Mouse (Mus musculus): ENCODE measurements at regions not wholly inside any gene's neighbourhood (a gene's known extent, or its start where the extent isn't known, plus 50 kb on each side); places are given as distances from the start of the nearest gene placed in this dataset.
A peak's percentile ranks its signal among the peaks of the same experiment; 100 is the strongest.

DNA sequence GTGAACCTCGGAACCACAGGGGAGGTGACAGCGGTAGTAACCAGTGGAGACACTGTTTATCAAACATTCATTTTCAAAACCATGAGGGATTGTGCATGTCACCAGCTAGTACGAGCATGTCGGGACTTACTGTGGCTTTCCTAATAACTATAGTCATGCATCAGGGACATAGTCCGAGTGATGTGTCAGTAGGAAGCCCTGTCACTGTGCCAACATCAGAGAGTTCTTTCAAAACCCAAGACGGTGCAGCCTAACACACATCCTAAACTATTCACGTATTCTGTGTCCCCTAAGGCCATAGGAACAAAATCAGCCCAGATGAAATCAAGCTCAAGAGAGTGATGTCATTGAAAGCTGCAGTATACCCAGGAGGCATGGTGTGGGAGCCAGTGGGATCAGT lies 107.0 kb upstream of the S1pr3 start:
- Histone ChIP-seq H3K4me2 (replicated peaks) (no peak overlapping the region), H3K36me3 (no peaks in the 10 kb centered on the region), H3K27ac (no peak overlapping the region), H3K4me1 (replicated peaks) (no peaks in the 10 kb centered on the region; the same call in 1 of the 2 replicates), H3K9me3 (no peaks in the 10 kb centered on the region), H3K9ac (replicated peaks) (no peak overlapping the region), H3K27me3 (no peaks in the 10 kb centered on the region), H3K4me3 (replicated peaks) (no peak overlapping the region)
- ATAC-seq: no peak
- WGBS: 87% methylated on average over 7 of the region's 7 CpGs

- no peak overlapping the region for H3K4me2 ChIP-seq (replicated peaks)
- 66% methylated on average over 3 of the region's 3 CpGs for WGBS
- no peaks in the 10 kb centered on the region for H3K36me3 ChIP-seq
- H3K4me3 ChIP-seq (replicated peaks): no peak overlapping the region
- no peaks in the 10 kb centered on the region for H3K27me3 ChIP-seq
- H3K4me1 ChIP-seq (replicated peaks): no peaks in the 10 kb centered on the region
- ATAC-seq: no peak
- no peak overlapping the region for H3K9ac ChIP-seq (replicated peaks)
- H3K9me3 ChIP-seq: no peaks in the 10 kb centered on the region
- H3K27ac ChIP-seq: no peak overlapping the region
Measured at GRCm38 (mm10) chr13:51303112-51303511, 105.3 kb upstream of the S1pr3 start.

DNA sequence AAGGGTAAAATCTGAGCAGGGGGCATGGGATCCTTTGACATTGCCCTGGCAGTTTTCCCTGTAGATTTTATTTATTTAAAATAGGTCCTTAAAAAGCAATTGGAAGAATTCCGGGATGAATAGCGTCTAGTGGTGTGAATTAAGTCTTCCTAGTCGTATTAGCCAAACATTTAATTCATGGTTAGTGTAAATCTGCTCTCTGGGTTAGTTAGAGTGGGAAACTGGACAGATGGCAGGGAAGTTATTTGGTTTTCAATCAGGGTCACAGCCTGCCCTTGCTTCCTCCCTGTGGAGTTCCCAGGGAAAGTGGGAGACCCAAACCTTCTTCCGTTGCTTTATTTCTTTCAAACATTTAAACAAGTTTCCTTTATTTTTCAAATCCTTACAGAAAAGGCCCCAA lies 103.8 kb upstream of the S1pr3 start:
- no peak overlapping the region for H3K9ac ChIP-seq (replicated peaks)
- WGBS: 32% methylated on average over 4 of the region's 4 CpGs
- no peak for ATAC-seq

DNA sequence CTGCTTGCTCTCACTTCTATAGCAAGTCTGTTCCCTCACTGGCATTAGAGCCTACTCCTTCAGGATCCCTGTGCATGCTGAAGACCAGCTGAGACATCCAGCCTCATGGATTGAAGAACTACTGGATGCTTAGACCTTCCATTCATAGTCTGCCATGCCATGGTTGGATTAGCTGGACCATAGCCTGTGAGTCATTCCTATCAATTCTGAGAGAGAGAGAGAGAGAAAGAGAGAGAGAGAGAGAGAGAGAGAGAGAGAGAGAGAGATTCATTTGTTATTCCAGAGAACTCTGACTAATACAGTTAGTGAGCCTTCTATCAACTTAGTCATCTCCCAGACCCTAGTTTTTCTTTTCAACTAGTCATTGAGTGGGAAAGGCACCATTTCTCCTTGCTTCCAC lies 99.0 kb upstream of the S1pr3 start:
- H3K27me3 ChIP-seq: no peaks in the 10 kb centered on the region
- no peaks in the 10 kb centered on the region for H3K36me3 ChIP-seq
- H3K4me2 ChIP-seq (replicated peaks): no peak overlapping the region
- H3K4me1 ChIP-seq (replicated peaks): peaks cover 23% of the 10 kb centered on the region
- H3K27ac ChIP-seq: no peak overlapping the region
- no peak for ATAC-seq
- no peak overlapping the region for H3K9ac ChIP-seq (replicated peaks)
- no peak overlapping the region for H3K4me3 ChIP-seq (replicated peaks)
- H3K9me3 ChIP-seq: no peaks in the 10 kb centered on the region

More for the DNA sequence above, 103.8 kb upstream of the S1pr3 start:
- H3K4me2 ChIP-seq (replicated peaks): no peak overlapping the region
- H3K27me3 ChIP-seq: no peaks in the 10 kb centered on the region
- H3K27ac ChIP-seq: no peak overlapping the region
- H3K36me3 ChIP-seq: no peaks in the 10 kb centered on the region
- no peaks in the 10 kb centered on the region for H3K4me1 ChIP-seq (replicated peaks)
- no peak overlapping the region for H3K4me3 ChIP-seq (replicated peaks)
- H3K9me3 ChIP-seq: no peaks in the 10 kb centered on the region

DNA sequence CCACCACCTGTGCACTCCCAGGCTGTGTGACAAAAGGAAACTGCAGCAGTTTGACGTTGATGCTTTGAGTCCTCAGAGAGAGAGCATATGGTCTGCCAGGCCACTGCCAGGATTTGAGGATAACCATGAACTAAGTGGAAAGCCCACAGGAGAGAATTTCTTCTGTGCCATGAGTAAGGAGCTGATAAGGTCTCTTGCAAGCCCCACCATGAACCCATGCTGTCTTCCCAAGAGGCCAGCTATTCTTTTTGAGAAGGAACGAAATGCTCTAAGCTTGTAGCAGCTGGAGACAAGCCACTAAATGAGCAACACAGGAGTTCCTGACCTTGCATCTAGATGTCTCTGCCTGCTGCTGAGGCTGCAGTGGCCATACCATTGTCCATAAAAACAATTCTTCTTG lies 98.4 kb upstream of the S1pr3 start:
- H3K4me3 ChIP-seq (replicated peaks): no peak overlapping the region

DNA sequence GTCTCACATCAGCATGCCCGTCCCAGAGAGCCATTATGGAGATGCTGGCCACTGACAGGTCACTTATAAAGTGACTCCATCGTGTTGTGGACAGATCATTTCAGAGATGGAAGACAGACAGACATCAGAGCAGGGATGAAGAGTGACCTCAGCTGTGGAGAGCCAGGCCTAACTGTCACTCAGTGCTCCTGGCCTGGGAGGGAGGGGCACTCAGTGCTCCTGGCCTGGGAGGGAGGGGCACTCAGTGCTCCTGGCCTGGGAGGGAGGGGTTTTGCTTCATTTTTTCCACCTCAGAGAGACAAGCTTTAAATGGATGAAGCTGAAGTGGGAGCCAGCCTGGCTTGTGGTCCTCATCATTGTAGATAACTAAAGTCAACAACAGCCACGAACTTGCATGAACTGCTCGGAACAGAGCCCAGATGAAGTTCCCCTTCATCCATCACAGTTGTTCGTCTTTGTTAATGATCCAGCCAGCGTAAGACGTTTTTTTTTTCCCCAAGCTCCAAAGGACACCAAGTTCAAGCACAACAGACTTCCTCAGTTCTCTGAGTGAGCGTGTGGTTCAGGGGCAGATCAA lies 96.7 kb upstream of the S1pr3 start:
- WGBS: 59% methylated on average over 8 of the region's 8 CpGs

More for the DNA sequence above, 98.4 kb upstream of the S1pr3 start:
- H3K36me3 ChIP-seq: no peaks in the 10 kb centered on the region
- H3K27ac ChIP-seq: no peak overlapping the region
- H3K4me1 ChIP-seq (replicated peaks): peaks cover 29% of the 10 kb centered on the region
- no peaks in the 10 kb centered on the region for H3K27me3 ChIP-seq
- H3K9ac ChIP-seq (replicated peaks): no peak overlapping the region
- WGBS: 56% methylated on average over 2 of the region's 2 CpGs
- H3K4me2 ChIP-seq (replicated peaks): no peak overlapping the region
- H3K9me3 ChIP-seq: no peaks in the 10 kb centered on the region
- no peak for ATAC-seq

DNA sequence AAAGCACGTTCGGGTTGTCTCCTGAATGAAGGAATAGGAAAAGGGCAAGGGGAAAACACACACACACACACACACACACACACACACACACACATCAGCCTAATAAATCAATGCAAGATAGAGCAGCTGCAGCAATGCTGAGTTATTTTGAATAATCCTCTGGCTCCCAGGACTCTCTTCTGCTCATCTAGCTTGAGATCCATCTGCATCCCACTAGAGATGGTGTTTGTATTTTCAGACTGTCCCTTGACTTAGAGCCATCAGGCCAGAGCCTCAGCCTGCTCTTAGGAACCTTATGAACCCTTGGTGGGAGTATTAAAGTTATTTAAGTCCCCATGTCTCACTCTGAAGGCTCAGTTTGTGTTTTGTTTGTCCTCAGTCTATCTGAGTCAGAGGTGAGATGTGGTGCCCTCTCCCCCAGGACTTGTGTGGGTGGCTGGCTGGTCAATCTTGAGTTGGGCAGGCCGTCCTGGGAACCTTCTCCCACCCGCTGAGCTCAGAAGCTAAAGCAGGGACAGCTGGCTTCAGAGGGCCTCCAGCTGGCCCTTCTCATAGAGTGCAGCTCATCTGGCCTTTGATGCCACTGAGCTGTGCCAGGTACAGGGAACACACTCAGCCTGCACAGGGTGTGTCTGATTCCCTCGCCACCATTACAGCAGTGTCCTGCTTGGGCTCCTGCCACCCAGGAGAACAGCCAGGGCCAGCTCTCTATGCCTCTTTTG lies 95.1 kb upstream of the S1pr3 start:
- 0 out of 2 replicates have a peak, but pooled peaks have one; percentile 35 for ATAC-seq
- Histone ChIP-seq H3K4me2 (replicated peaks) (no peak overlapping the region), H3K9ac (replicated peaks) (no peak overlapping the region), H3K9me3 (no peaks in the 10 kb centered on the region), H3K27me3 (no peaks in the 10 kb centered on the region), H3K36me3 (no peaks in the 10 kb centered on the region), H3K4me1 (replicated peaks) (peaks cover 40% of the 10 kb centered on the region), H3K27ac (peak overlapping the region; percentile 87), H3K4me3 (replicated peaks) (no peak overlapping the region)
- 48% methylated on average over 5 of the region's 5 CpGs for WGBS

More for the DNA sequence above, 96.7 kb upstream of the S1pr3 start:
- no peak overlapping the region for H3K4me3 ChIP-seq (replicated peaks)
- H3K9me3 ChIP-seq: no peaks in the 10 kb centered on the region
- H3K27ac ChIP-seq: no peak overlapping the region
- peaks cover 40% of the 10 kb centered on the region for H3K4me1 ChIP-seq (replicated peaks)
- H3K4me2 ChIP-seq (replicated peaks): no peak overlapping the region
- no peak overlapping the region for H3K9ac ChIP-seq (replicated peaks)
- no peaks in the 10 kb centered on the region for H3K36me3 ChIP-seq
- H3K27me3 ChIP-seq: no peaks in the 10 kb centered on the region
- no peak for ATAC-seq

GRCm38 (mm10) chr13:51314541-51314977 lies 93.9 kb upstream of the S1pr3 start:
- Histone ChIP-seq H3K9ac (replicated peaks) (peak overlapping the region; percentile 10), H3K27me3 (no peaks in the 10 kb centered on the region), H3K9me3 (no peaks in the 10 kb centered on the region), H3K4me2 (replicated peaks) (peak overlapping the region; percentile 28), H3K36me3 (no peaks in the 10 kb centered on the region), H3K27ac (peak overlapping the region; percentile 87), H3K4me3 (replicated peaks) (no peak overlapping the region), H3K4me1 (replicated peaks) (peaks cover 40% of the 10 kb centered on the region)
- ATAC-seq: peak; percentile 94
- WGBS: 2% methylated on average over 5 of the region's 5 CpGs

DNA sequence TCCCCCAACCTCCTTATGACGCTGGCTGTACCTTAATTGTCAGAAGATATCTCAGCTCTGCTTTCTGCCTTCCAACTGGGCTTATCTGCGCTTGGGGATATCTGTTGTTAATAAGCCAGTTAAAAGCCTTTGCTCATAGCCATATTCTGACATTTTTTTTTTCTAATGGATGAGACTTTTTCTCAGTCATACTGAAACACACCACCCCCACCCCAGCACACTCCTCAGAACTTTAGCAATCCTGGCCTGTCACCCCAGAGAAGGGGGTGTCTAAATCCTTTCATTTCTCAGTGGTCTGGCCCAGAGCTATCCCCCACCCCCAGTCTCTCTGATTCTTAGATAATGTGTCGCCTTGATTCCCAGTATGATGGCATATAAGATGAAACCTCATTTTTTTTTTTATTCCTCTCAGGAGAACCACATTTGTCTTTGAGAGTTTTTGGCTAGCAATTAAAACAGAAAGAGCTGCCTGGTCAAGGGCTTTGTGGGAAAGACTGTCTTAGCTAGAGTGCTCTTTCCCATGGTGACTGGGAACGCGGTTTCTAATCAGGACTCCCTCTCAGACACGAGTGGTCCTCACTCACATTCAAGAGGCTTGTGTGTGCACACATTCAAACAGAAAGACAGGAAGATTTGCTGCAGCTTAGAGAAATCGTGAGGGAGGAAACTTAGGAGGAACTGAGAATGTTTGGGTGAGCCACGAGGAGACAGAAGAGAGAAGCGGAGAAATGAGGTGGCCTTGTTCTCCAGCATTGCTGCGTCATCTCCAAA lies 93.2 kb upstream of the S1pr3 start:
- 42% methylated on average over 10 of the region's 10 CpGs for WGBS
- H3K4me2 ChIP-seq (replicated peaks): peak overlapping the region; percentile 28
- peak overlapping the region; percentile 10 for H3K9ac ChIP-seq (replicated peaks)
- H3K27ac ChIP-seq: peak overlapping the region; percentile 87
- no peaks in the 10 kb centered on the region for H3K27me3 ChIP-seq
- no peak overlapping the region for H3K4me3 ChIP-seq (replicated peaks)
- H3K36me3 ChIP-seq: no peaks in the 10 kb centered on the region
- no peaks in the 10 kb centered on the region for H3K9me3 ChIP-seq
- H3K4me1 ChIP-seq (replicated peaks): peaks cover 40% of the 10 kb centered on the region
- peak; percentile 38; the same call in 1 of the 2 replicates for ATAC-seq

DNA sequence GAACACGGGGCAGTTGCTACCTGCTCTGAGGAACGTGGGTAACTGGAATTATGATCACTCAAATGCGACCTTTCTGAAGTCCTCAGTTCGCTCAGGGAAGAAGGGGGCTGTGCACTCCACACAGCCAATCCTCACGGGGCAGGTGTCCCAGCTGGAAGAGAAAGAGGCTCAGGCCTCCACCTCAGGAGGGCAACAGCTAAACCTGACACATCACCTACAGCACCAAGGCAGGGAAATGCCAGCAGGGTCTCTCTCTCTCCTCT lies 92.7 kb upstream of the S1pr3 start:
- H3K36me3 ChIP-seq: no peaks in the 10 kb centered on the region
- no peak overlapping the region for H3K9ac ChIP-seq (replicated peaks)
- no peaks in the 10 kb centered on the region for H3K9me3 ChIP-seq
- peak overlapping the region; percentile 87 for H3K27ac ChIP-seq
- WGBS: 66% methylated on average over 5 of the region's 5 CpGs
- H3K4me3 ChIP-seq (replicated peaks): no peak overlapping the region
- no peak overlapping the region for H3K4me2 ChIP-seq (replicated peaks)
- H3K27me3 ChIP-seq: no peaks in the 10 kb centered on the region
- no peak for ATAC-seq
- peaks cover 40% of the 10 kb centered on the region for H3K4me1 ChIP-seq (replicated peaks)

DNA sequence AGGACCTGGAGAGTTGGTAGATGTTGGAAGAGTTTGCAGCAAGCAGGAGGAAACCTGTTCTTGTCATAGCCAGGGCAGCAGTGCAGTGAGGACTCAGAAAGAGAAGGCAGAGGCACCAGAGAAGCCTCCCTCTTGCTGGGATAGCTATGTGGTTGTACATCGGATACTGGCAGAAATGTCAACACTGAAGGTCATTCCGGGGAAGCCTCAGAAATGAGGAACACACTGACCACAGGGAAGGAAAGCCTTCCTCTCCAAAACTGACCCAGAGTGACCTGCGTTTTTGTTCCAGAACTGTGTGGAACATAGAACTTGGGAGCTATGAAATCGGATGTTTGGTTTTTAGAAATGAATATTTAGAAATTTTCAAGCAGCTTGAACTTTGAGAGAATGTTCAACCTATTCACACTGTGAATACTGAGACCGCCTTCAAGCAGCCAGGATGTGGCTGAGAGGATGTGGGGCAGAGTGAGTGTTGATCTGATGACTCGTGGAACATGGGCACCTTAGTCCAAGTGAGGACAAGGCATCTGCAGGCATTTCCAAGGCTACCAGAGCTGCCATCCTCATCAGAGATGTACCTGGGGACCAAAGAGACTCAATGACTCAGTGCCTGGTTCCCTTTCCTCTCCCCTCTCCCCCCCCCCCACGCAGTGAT lies 85.3 kb upstream of the S1pr3 start:
- Histone ChIP-seq H3K4me1 (replicated peaks) (peaks cover 2% of the 10 kb centered on the region), H3K9me3 (no peaks in the 10 kb centered on the region), H3K27me3 (no peaks in the 10 kb centered on the region), H3K36me3 (no peaks in the 10 kb centered on the region), H3K27ac (no peak overlapping the region), H3K4me2 (replicated peaks) (no peak overlapping the region), H3K4me3 (replicated peaks) (no peak overlapping the region), H3K9ac (replicated peaks) (no peak overlapping the region)
- 77% methylated on average over 7 of the region's 7 CpGs for WGBS
- no peak for ATAC-seq

- peaks cover 11% of the 10 kb centered on the region for H3K4me1 ChIP-seq (replicated peaks)
- no peak overlapping the region for H3K9ac ChIP-seq (replicated peaks)
- H3K4me3 ChIP-seq (replicated peaks): no peak overlapping the region
- H3K27me3 ChIP-seq: no peaks in the 10 kb centered on the region
- no peak overlapping the region for H3K4me2 ChIP-seq (replicated peaks)
- H3K36me3 ChIP-seq: no peaks in the 10 kb centered on the region
- 92% methylated on average over 5 of the region's 5 CpGs for WGBS
- no peak for ATAC-seq
- H3K27ac ChIP-seq: no peak overlapping the region
- H3K9me3 ChIP-seq: no peaks in the 10 kb centered on the region
Measured at GRCm38 (mm10) chr13:51324714-51325113, 83.7 kb upstream of the S1pr3 start.

Data from midbrain, embryonic 13.5 days (tissue).